Mouse (Mus musculus) liver, embryonic 14.5 days (tissue): ENCODE data around the gene Med4.

ENCODE experiments used
- CTCF ChIP-seq: IDR thresholded peaks from 2 replicates; pipeline ENCODE4 v1.5.1; 2016; ENCODE audit warnings: antibody characterized with exemption, low read depth, control low read depth
- EP300 ChIP-seq: IDR thresholded peaks from 2 replicates; pipeline ENCODE4 v1.6.1; 2016; ENCODE audit warnings: antibody characterized with exemption, low read depth

DNA sequence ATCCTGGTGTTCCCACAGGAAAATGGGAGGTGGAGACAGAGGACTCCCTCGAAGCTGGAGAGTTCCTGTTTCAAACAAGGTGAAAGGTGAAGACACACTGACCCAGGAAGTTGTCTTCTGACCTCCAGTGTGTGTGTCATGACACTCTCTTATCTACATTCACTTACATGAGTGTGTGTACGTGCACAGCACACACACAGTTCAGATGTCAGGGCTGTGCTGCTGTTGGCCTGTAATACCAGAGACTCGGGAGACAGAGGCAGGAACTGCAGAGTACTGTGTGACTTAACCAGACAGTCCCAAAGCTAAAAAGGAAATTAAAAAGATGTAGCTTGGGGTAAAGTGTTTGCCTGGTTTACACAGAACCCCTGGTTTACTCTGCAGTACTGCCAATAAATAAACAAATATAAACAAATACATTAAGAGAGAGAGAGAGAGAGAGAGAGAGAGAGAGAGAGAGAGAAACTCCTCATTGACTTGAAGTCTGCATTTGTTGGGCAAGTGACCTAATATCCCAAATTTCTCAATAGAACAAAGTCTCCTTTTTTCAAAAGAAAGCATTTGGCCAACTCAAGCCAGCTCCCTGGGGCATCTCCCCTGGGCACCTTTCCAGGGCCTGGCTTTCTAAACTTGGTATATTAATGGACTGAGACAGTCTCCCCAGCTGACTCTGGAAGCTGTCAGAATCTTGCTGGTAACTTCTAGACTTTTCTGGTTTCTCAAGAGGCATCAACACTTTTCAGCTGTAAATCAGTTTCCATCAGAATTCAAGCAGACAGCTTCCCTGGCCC is 36.0 kb upstream of the Med4 start:
- TF ChIP-seq CTCF (no peak), EP300 (no peak)
